Mouse (Mus musculus) kidney, adult 2 months (tissue): ENCODE measurements around the gene Olah.

Experiments used
- CTCF ChIP-seq: fragments of 200-500 bp; conservative IDR thresholded peaks from 2 replicates; pipeline ENCODE4 v1.5.1; 2011; ENCODE audit warnings: low read depth, mild to moderate bottlenecking, control low read depth, low read length, moderate library complexity, mixed read lengths; ENCODE audit not compliant: insufficient read depth, insufficient read length
- POLR2A ChIP-seq: fragments of 200-500 bp; IDR thresholded peaks from one replicate; pipeline ENCODE4 v1.6.1; 2011; ENCODE audit warnings: low read depth, low read length, control low read depth

GRCm38 (mm10) chr2:3365127-3365526 is 31.9 kb downstream of the Olah start:
- TF ChIP-seq POLR2A (no peak), CTCF (no peak)
